Mouse (Mus musculus) layer of hippocampus, adult 9-10 months (tissue): ENCODE data around the gene Pnmal2.
A peak's percentile ranks its signal among the peaks of the same experiment; 100 is the strongest.

Source experiments
- DNase-seq: peaks from one replicate; pipeline ENCODE4 v3.0.0; 2022; ENCODE audit warnings: low spot score

The Pnmal2 gene

DNA sequence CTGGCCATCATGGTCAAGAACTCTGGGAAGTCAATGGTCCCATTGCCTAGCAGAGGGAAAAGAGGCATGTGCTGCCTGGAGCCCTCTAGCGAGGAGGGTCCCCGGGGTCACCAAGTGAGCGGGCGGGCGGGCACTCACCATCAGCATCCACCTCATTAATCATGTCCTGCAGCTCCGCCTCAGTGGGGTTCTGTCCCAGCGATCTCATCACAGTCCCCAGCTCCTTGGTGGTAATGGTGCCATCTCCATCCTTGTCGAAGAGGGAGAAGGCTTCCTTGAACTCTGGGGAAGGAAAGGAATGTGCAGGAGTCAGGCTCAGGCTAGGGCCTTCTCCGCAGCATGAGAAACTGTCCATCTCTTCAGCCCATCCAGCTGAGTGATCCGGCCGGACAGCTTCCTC is 27.0 kb upstream of the Pnmal2 start:
- no peak for DNase-seq

DNA sequence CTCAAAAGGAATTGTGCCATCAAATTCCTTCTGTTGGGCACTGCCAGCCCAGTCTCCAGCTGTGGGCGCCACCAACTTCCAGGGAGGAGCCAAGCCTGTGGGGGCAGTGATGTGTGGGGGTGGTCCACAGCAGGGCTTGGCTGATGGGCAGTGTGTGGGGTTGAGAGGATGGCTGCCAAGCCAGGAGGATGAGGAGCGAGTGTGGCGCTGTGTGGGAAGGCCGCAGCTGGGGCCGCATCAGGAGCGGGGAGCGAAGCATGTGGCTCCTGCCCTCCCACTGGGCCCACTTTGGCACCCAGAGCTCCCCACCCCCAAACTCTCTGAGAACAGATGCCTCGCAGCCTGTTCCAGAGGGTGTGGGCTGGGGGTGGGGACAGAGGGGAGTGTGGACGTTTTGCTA is 26.5 kb upstream of the Pnmal2 start:
- DNase-seq: no peak

DNA sequence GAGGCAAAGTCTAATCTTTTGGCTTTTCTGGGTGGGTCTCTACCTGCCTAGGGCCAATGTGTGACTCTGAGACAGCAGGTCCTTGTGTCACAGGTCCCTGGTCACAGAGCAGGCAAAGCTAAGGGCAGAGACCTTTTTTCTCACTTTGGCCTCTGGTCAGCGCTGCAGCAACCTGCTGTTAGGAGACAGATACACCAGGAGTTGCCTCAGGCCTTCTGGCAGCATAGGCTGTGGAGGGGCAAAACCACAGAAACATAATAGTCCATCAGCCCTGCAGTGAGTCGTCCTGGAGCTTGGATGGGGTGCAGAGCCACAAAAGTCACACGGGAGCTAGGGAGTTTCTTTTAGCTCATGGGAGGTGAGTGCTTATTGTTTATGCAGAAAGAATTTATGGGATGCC is 25.8 kb upstream of the Pnmal2 start:
- DNase-seq: no peak

DNA sequence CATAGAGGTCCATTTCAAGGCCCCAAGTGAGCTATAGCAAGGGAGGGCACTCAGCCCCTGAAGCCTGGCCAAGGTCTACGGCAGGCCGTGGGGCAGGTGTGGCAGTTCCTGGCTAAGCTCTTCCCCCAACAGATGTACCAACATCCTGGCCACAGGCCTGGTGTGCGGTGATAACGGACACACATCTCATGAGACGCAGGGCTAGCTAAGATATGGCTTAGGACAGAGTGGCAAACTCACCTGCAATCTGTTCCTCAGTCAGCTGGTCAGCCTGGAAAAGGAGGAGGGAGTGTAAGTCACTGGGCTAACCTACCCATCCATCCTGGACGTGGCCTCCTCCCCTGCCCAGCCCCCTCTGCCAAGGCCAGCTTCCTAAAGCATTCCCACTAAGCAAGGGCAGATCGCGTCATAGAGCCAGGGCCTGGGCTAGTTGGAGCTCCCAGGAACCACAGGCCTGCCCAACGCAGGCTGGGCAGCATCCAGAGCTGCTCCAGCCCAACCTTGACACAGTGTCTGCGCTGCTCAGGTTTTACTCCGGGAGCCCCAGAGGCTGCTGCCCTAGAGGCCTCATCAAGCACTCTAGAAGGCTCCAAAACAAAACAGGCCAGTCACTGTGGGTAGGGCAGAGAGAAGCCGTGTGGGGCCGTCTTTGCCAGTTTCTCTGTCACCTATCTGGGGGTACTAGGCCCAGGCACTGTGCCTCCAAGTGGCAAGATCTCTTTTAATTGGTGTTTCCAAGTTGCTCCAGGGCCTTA is 24.9 kb upstream of the Pnmal2 start:
- no peak for DNase-seq

DNA sequence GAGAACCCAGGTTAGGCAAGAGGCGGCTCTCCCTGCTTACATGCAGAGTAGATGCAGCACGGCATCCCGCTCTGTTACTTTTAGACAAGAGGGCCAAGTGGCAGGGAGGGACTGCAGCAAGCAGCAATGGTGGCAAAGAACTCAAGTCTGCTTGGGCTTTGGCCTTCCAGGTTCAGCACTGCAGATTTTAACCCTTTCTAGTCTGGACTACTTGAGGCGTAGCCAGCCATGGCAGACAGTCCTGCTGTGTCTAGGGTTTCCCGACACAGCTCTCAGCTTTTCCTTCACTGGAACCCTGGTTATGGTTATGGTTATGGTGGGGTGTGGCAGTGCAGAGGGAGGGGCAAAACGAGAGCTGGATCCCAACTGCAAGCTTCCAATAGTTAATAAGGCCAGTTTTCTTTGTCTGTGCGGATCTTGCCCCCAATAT is 24.3 kb upstream of the Pnmal2 start:
- DNase-seq: no peak

DNA sequence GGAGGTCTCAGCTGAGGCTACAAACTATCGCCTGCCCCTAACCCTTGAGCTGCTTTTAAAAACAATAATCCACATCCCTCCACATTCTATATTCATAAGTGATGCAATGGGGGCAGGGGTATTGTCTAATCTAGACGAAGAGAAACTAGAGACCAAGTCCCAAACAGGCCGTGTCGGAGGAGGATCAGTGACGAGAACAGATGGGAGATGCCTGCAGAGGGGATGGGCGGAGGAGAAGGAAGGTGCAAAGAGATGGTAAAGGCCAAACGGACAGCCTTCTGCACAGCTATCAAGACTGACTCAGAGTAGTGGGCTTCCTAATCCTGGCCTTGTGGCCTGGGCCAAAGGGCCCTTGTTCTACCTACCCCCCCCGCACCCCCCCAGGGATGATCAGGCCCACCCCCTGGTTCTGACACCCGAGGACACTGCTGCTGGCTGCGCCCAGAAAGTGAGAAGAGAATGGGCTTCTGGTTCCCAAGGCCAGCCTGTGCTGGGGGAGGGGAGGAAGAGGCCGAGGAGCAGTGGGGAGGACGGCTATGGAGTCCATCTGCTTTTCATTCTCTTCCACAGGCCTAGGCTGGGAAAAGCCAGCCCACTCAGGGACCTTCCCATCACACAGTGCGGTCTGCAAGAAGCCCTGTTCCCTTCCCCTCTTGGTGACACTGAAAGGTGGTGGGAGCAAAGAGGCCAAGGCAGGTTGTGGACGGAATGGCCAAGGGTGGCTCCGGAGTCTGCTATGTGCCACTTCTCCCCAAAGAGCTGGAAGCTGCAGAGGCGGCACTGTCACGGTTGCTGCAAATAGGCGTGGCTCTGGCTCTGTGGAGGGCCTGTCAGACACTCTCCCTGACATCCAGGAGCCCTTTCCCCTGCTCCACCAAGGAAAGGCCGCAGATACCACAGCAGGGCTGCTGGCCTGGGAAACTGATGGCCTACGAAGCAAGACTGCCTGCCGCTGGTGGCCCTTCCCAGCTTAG is 23.4 kb upstream of the Pnmal2 start:
- no peak for DNase-seq

DNA sequence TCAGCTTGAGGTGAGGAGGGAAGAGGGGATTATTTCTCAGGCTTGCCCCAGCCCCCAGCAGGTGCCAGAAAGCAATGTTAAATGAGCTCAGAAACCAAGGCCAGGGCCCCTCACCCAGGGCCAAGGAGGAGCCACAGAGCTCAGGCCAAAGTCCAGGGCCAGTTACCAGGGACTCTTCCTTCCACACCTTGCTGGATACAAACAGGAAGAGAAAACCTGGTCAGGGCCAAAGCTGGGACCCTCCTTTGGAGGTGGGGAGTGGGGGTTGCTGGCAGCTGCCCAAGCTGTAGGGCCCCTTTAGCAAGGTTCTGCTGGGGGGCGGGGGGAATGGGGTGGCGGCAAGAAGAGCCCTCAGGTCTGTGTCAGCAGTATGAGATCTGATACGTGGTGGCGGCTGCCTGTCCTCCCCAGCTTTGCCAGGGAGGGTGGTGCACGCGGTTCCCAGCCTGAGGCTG is 22.6 kb upstream of the Pnmal2 start:
- DNase-seq: no peak

DNA sequence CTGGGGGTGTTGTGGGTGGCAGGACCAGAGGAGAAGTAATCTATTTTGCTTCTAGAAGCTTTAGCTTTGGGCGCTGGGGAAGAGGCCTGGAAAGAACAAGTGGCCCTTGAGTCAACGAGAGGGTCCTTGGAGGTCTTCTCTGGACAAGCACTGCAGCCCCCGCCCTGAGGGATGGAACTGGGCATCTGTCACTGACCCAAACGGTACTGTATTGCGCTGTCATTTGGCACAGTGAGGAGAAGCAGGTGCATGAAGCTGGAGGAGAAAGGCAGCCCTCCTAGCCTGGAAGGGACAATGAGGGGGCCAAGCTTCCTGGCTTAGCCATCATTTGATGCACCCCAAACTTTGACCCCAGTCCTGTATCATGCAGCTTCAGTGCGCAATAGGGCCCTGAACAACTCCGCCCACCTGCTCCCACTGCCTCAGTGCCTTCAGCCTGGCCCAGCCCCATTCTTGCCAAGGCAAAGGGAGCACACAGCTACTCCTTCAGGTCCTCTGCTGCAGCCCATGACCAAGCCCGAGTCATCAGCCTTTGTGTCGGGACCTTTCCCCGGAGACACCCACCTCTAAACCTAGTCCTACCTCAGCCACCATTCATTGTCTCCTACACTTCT is 22.0 kb upstream of the Pnmal2 start:
- DNase-seq: no peak

DNA sequence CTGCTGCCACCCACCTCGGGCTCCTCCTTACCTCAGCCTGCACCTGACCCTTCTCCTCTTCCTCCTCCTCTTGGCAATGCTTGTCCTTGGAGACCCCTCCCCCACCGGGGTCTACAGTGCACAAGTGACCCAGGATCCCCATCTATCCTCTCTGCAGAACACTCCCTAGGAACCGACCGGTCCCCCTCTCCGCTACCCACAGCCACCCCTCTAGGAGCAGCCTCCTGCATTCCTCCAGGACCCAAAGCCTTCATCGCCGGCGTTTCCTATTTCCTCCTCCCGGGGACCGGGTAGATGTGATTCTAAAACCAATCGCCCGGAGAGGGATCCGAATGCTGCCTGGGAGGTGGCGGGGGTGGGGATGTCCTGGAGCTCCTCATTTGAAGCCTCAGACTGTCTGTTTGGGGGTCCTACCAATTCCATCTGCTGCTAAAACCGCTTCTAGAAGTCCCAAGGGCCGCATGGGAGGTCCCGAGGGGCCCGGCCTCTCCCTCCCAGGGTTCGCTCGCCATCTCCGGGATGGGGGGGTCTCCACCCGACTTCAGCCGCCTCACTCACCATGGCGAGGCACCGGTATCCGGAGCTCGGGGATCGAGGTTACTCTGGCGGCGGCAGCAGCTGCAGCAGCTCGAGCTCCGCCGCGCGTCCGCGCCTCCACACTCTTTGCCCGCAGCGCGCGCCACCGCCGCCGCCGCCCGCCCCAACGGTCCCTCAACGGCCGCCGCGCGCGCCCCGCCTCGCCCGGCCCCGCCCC is 21.0 kb upstream of the Pnmal2 start:
- DNase-seq: no peak

DNA sequence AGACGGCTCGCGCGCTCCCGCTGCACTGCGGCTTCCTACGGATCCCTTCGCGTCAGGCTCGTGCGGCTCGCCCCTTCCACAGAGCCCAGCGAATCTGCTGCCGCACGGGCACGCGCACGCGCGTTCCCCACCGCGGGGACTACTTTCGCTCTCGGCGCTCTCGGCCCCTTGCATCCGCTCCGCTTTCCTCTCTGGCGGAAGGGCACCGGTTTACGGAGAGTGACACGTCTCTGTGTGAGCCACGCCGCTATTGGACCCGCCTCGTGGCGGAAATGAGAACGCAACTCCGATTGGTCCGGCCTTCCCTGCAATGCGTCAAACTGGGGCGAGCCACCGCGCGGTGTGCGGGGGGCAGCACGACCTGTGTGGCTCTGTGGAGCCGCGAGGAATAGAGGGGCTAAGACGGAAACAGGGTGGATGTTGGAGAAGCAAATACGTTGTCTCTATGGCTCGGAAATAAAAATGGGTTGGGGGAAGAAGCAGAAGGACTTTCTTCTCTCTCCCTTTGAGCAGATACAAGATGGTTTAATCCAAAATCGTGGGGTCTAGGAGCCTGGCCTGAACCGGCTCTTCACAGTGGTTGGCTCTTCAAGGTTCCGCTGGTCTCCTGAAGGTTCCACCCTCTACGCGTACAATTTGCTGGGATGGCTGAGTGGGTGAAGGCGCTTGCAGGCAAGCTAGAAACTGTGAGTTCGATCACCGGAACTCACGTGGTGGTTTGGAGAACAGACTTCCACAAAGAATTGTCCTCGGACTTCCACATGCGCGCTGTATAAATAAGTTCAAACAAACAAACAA is 20.2 kb upstream of the Pnmal2 start, which contains the start of gene Calm3:
Gene Calm3 (minus strand): TSS at position 78 of the 798 bp plus-strand sequence.
- DNase-seq: peak; percentile 100

DNA sequence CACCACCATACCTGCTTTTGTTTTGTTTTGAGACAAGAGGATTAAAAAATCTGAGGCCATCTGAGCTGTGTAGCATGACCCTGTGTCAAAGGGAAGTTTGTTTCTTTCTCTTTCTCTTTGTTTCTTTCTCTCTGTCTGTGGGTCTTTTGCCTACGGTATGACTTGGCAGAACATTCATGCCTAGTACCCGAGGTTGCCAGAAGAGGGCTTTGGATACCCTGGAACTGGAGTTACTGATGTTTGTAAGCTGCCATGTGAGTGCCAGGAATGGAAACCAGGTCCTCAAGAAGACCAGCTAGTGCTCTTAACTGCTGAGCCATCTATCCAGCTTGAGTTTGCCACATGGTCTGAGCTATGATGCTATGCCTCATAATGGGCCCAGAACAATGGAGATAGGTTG is 16.1 kb upstream of the Pnmal2 start:
- no peak for DNase-seq

DNA sequence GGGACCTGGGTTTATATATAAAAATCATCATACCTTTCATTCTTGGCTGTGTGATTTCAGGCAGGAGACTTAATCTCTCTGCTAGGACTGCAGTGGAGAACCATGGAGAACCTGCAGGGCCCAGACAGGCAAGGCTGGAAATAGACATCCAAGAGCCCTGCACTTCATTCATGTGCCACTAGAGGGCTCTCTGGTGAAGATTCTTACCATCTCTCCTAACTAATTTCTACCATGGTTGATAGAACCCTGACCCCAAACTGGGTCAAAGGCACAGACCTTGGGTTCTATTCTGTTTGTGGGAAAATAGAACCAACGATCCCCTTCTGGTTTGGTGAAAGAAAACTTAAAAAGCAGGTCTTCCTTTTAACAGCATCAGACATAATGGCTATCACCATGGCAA is 13.6 kb upstream of the Pnmal2 start:
- peak; percentile 84 for DNase-seq

DNA sequence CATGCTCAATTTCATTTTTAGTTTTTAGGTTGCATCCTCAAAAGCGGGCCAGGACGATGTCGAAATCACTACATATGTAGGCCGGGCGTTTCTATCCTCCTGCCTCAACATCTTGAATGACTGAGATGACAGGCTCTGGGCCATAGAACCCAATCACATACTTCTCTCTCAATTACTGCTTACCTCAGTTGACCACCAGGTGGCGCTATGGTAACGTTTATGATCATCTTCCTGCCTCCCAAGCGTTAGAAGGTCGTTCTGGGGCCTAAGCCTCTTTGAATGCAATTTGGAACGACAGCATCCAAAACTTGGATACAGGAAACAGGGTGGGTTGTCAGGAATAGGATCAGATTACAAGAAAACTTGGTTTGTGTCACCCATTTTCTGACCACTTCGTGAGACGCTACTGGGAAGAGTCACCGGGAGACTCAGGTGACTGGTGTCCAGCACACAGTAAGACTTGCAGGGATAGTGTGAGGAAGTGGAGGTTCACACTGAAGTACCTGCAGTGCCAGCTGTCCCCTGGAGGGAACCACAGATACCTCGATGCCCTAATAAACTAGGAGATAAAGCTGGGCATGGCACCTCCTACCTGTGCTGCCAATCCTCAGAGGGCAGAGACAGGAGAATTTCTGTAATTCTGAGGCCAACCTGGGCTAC is 12.4 kb upstream of the Pnmal2 start:
- DNase-seq: peak; percentile 88

DNA sequence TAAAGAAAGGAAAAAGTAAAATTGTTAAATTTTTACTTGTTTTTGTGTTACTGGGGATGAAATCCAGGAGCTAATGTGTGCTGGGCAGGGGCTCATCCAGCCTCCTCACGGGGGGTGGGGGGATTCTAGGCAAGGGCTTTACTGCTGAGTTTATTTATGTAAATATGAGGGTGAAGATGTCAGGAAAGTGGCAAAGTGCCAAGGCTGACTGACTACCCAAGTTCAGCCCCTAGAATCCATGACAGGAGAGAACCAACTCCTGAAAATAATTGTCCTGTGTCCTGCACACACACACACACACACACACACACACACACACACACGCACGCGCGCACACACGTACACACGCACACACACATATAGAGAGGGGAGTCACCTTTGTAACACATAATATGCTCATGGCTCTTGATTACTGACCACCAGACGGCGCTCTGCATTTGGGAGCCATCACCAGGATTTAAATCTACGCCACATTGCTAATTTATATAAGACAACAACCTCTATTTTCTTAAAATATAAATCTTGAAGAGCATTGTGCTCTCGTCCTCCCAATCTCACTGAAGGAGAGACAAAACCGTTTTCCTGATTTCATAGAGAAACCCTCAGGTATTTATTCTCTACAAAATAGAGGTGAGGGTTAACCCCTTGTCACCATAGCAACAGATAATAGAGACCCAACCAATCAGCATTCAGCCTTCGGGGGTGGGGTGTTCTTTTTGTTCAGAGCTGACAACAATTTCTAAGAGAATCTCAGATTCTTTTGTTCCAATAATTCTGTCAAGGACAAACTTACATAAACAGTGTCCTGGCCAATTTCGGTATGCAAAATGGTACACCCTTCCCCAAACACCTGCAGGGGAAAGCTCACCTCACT is 11.5 kb upstream of the Pnmal2 start:
- no peak for DNase-seq

DNA sequence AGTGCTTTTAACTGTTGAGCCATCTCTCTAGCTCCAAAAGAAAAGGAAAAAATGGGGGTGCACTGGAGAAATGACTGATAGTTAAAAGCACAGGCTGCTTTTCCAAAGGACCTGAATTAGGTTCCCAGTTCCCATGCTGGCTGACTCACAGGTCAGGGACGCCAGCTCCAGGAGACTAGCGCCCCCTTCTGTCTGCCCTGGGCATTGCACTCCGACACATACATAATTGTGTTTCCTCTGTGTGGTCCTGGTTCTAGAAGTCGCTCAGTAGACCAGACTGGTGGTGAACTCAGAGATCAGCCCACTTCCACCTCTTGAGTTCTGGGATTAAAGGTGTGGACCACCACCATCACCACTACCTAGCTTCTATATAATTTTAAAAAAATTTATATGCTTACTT is 7.2 kb upstream of the Pnmal2 start:
- no peak for DNase-seq

DNA sequence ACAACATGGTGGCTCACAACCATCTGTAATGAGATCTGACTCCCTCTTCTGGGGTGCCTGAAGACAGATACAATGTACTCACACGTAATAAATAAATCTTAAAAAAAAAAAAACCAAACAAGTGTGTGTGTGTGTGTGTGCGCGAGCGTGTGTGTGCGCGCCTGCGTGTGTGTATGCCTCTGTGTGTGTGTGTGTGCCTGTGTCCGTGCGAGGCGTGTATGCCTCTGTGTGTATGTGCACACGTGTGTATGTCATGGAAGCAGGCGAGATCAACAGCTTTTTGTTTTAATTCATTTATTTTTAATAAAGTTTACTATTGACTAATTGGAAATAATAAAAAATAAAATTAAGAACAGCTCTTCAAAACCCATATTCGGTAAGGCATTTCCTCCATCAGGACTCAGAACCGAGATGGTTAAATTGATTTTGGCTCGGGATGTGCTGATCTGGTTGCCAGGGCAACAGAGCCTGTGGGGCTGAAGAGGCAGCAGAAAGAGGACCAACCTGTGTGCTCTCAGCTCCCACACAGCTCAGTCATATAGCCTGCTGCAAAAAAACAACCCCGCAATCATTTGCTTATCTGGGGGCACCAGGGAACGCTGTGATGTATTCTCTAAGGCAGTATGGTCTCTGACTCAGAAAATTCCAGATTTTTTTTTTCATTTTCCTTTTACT is 6.2 kb upstream of the Pnmal2 start:
- DNase-seq: no peak

DNA sequence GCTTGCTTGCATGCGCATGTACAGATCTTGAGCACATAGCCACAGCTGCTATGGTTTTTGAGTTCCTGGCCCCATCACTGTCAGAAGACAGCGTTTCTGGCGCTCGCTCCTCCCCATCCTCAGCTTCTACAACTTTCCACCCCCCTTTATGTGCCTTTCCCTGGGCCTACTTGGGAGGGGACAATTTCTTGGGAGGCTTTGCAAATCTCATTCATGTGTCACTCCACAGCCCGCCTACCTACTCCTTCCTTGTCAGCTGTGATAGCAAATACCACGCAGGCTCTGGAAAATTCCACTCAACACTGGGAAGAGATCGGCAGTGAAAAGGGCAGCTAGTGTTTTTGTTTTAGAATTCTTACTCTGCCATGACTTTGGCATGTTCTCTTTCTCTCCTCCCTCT is 4.2 kb upstream of the Pnmal2 start:
- DNase-seq: no peak

DNA sequence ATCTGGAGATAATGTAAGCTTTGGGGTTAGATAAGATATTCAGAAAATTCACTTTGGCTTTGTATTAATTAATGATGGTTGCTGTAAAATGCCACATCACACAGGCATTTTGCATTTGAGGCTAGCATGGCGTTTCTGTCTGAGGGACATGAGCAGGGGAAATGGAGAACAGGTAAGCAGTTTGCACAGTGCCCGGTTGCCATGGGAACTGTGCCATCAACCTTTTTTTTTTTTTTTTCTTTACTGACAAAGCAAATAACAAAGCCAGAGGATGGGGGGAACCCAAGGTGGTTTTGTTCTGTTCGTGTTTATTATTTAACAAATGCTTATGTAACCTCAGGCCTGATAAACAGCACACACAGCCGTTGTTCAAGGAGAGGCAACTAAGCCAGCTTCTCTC is 1.6 kb upstream of the Pnmal2 start:
- DNase-seq: no peak

DNA sequence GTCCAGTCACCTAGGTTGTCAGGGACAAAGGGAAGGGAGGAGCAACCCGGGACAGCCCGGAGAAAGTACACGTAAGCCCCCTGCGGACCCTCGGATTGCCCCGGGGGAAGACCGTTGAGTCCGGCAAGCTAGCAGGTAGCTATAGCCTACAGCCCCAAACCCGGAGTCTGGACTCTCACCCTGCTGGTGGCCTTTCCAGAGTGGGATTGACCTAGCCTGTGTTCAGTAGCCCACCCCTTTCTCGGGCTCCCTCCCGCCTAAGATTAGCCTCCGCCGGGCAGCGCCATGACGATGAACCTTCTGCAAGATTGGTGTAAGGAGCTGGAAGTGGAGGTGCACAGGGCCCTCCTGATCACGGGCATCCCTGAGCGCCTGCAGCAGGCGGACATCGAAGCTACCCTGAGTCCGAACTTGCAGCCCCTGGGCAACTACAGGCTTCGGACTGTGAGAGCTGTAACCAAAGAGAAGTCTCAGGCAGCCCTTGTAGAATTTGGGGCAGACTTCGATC is 380 bp downstream of the Pnmal2 start:
- DNase-seq: no peak
